Comparison of ENCODE assay signal across 26 mouse cellular contexts in the genomic region with DNA sequence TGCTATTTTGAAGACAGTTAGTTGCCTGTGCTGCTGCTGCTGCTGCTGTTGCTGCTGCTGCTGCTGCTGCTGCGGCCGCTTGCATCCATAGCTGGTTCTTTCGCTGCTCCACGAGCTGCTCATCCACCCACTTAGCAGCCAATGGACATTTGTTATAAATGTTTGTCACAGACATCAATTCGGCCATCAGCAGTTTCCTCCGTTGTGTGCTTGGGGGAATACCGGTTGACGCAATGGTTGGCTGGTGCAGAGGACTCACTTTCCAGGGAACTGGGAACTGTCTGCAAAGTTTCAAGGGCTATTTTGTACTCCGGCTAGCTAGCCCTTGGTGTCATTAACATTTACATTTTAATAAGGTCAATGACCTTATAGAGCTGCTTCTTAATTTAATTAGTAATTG. TPM values are rescaled to one million over a fixed set of nuclear protein-coding genes. Genes with fewer than 3 reads are reported as not detected.
DNase-seq lines count a peak whose midpoint lies in the region; ATAC-seq and TF ChIP-seq lines count a peak whose summit lies in the region.
"Had no signal": no experiment of that assay in that cellular context is flagged by ENCODE, and none has a peak within 500 bp of the region (broad histone marks: within the 10 kb centered on the region; RNA-seq: fewer than 3 reads in every experiment).

No protein-coding gene starts in this region.

- no peak for ATAC-seq in lung, embryonic 14.5 days (ENCODE audit: insufficient read depth)
- ATAC-seq: forebrain, embryonic 16.5 days; liver, postnatal 0 days; midbrain, embryonic 15.5 days; Patski had no signal

- TF ChIP-seq CTCF in lung, embryonic 14.5 days (IDR thresholded peaks at IDR 0.05; ENCODE audit: low read depth) = no peak

- H3K27ac ChIP-seq in lung, embryonic 14.5 days (ENCODE audit: low read depth) = no peak overlapping the region
- H3K27ac ChIP-seq: forebrain, embryonic 10.5 days; heart, adult 2 months; hindbrain, embryonic 15.5 days; limb, embryonic 12.5 days; midbrain, embryonic 15.5 days had no signal

- H3K9ac ChIP-seq in lung, embryonic 14.5 days = no peak overlapping the region
- H3K9ac ChIP-seq: hindbrain, embryonic 15.5 days; limb, embryonic 12.5 days; liver, postnatal 0 days; midbrain, embryonic 15.5 days had no signal

- H3K36me3 ChIP-seq in lung, embryonic 14.5 days (ENCODE audit: insufficient read depth) = no peaks in the 10 kb centered on the region
- H3K36me3 ChIP-seq: forebrain, embryonic 10.5 days; hindbrain, embryonic 15.5 days; limb, embryonic 12.5 days; midbrain, embryonic 15.5 days had no signal

- H3K4me2 ChIP-seq in lung, embryonic 14.5 days = no peak overlapping the region
- H3K4me2 ChIP-seq: hindbrain, embryonic 15.5 days; limb, embryonic 12.5 days; liver, embryonic 11.5 days; midbrain, embryonic 15.5 days had no signal

- H3K4me1 ChIP-seq in lung, embryonic 14.5 days (ENCODE audit: insufficient read depth) = peaks cover 6% of the 10 kb centered on the region; the same call in 1 of the 2 replicates
- H3K4me1 ChIP-seq: forebrain, embryonic 10.5 days; hindbrain, embryonic 15.5 days; midbrain, embryonic 15.5 days had no signal

- WGBS in lung, embryonic 14.5 days = 41% methylated on average over 9 of the region's 9 CpGs

- no peak overlapping the region for H3K4me3 ChIP-seq in lung, embryonic 14.5 days (ENCODE audit: low read depth, low read length)
- H3K4me3 ChIP-seq: forebrain, embryonic 10.5 days; heart, adult 2 months; hindbrain, embryonic 15.5 days; limb, embryonic 12.5 days; megakaryocyte, embryonic 14.5 days; midbrain, embryonic 15.5 days; myocyte had no signal

- no peaks in the 10 kb centered on the region for H3K27me3 ChIP-seq in lung, embryonic 14.5 days (ENCODE audit: insufficient read depth, low read length)
- H3K27me3 ChIP-seq: hindbrain, embryonic 15.5 days; midbrain, embryonic 15.5 days had no signal

- H3K9me3 ChIP-seq in lung, embryonic 14.5 days (ENCODE audit: low read depth, low read length) = no peaks in the 10 kb centered on the region
- H3K9me3 ChIP-seq: forebrain, embryonic 10.5 days; hindbrain, embryonic 15.5 days; limb, embryonic 12.5 days; megakaryocyte, embryonic 14.5 days; midbrain, embryonic 15.5 days had no signal

- intact Hi-C loops in gastrocnemius, postnatal 14 days (cut with DNase I; ENCODE audit: low total_unique reads) = no loop called here

- peak; percentile 41 for DNase-seq in gastrocnemius, postnatal 14 days
- DNase-seq in gastrocnemius, postnatal 10 days = no peak
- DNase-seq in lung, embryonic 14.5 days = peak; percentile 43
- DNase-seq in lung, adult 18-20 months = no peak
- DNase-seq in heart, postnatal 4 days = peak; percentile 53
- DNase-seq in lung, postnatal 4 days = peak; percentile 50 to 66
- DNase-seq in neural tube, embryonic 10.5 days (ENCODE audit: extremely low spot score, low spot score) = no peak
- DNase-seq: cerebellum, adult 11 months; cerebellum, adult 9-11 months; kidney, adult 9 months; layer of hippocampus, postnatal 36 days; liver, postnatal 0 days; thymus, postnatal 14 days had no signal

RNA-seq across cellular contexts. Expression of a gene that starts 32.0 kb away (rescaled TPM):
- 1 to 10 TPM; 2.4 to 3.0 TPM for total RNA-seq in gastrocnemius, postnatal 14 days (2021)
- total RNA-seq in gastrocnemius, postnatal 10 days (2021) = 1 to 10 TPM; 2.0 to 2.6 TPM
- polyA plus RNA-seq in lung, embryonic 14.5 days (2014; fragmentation: Nextera tagmentation; extraction: Ambion mirVana) = 8.5 and 10.1 TPM in 2 replicates
- total RNA-seq in heart, postnatal 4 days (2021) = 1 to 10 TPM; 8.4 to 9.7 TPM
- polyA plus RNA-seq: myocyte had no signal

RNA-seq across cellular contexts. Expression of a gene that starts 35.8 kb away (rescaled TPM):
- 10 to 100 TPM; 25.6 to 34.3 TPM for total RNA-seq in gastrocnemius, postnatal 14 days (2021)
- 10 to 100 TPM; 42.7 to 47.2 TPM for total RNA-seq in gastrocnemius, postnatal 10 days (2021)
- polyA plus RNA-seq in lung, embryonic 14.5 days (2014; fragmentation: Nextera tagmentation; extraction: Ambion mirVana) = 289 and 315 TPM in 2 replicates
- total RNA-seq in heart, postnatal 4 days (2021) = 10 to 100 TPM; 78.7 to 82.4 TPM

RNA-seq across cellular contexts. Expression of a gene that starts 36.2 kb away (rescaled TPM):
- total RNA-seq in gastrocnemius, postnatal 14 days (2021) = 1,000 to 10,000 TPM; 1,541 to 1,794 TPM
- total RNA-seq in gastrocnemius, postnatal 10 days (2021) = 1,000 to 10,000 TPM; 1,346 to 1,605 TPM
- polyA plus RNA-seq in lung, embryonic 14.5 days (2014; fragmentation: Nextera tagmentation; extraction: Ambion mirVana) = 941 and 956 TPM in 2 replicates
- total RNA-seq in heart, postnatal 4 days (2021) = 1,000 to 10,000 TPM; 2,981 to 3,274 TPM

RNA-seq across cellular contexts. Expression of a gene that starts 36.3 kb away (rescaled TPM):
- not detected for total RNA-seq in gastrocnemius, postnatal 14 days (2021)
- total RNA-seq in gastrocnemius, postnatal 10 days (2021) = not detected
- polyA plus RNA-seq in lung, embryonic 14.5 days (2014; fragmentation: Nextera tagmentation; extraction: Ambion mirVana) = 2.6 and 5.0 TPM in 2 replicates
- total RNA-seq in heart, postnatal 4 days (2021) = not detected
- total RNA-seq: adrenal gland, adult 18-20 months; heart, adult 2 months; hematopoietic stem cell, adult 5-6 weeks; layer of hippocampus, postnatal 36 days; left cerebral cortex, postnatal 14 days had no signal
- polyA plus RNA-seq: heart, adult 2 months had no signal

RNA-seq across cellular contexts. Expression of a gene that starts 56.8 kb away (rescaled TPM):
- total RNA-seq in gastrocnemius, postnatal 14 days (2021) = under 1 TPM; 0.59 to 0.84 TPM
- total RNA-seq in gastrocnemius, postnatal 10 days (2021) = 1 to 10 TPM in 1 of 2 experiments, under 1 TPM in 1; 0.65 to 1.3 TPM
- 3.1 and 5.1 TPM in 2 replicates for polyA plus RNA-seq in lung, embryonic 14.5 days (2014; fragmentation: Nextera tagmentation; extraction: Ambion mirVana)
- 1 to 10 TPM; 7.5 to 9.3 TPM for total RNA-seq in heart, postnatal 4 days (2021)
- total RNA-seq: hematopoietic stem cell, adult 5-6 weeks had no signal

Comparison
In these comparisons a context has a peak if more than half of its experiments do, and no peak if none do; other contexts are left out.
1. DNase-seq: peak in gastrocnemius, postnatal 14 days (single experiment), lung, embryonic 14.5 days (single experiment), heart, postnatal 4 days (single experiment) and lung, postnatal 4 days (2 of 2); none in gastrocnemius, postnatal 10 days (single experiment), lung, adult 18-20 months (0 of 2) and neural tube, embryonic 10.5 days (single experiment).